Mouse (Mus musculus) heart, adult 2 months (tissue): ENCODE data around the gene Epo. TPM values are rescaled to one million over a fixed set of nuclear protein-coding genes. Genes with fewer than 3 reads are reported as not detected.
A peak's percentile ranks its signal among the peaks of the same experiment; 100 is the strongest.

Source experiments
- DNase-seq, 2 experiments: peaks; one replicate each; pipeline ENCODE4 v3.0.0; 2021
- H3K27ac ChIP-seq: fragments of 200-600 bp; 2 replicates; pipeline ENCODE4 v1.8.1; 2022
- H3K27me3 ChIP-seq: fragments of 200-500 bp; 2 replicates; pipeline ENCODE4 v1.6.1; 2012; ENCODE audit warnings: mild to moderate bottlenecking, low read length, inconsistent platforms, mixed read lengths; ENCODE audit not compliant: control insufficient read depth, insufficient read depth
- H3K36me3 ChIP-seq: fragments of 200-500 bp; 2 replicates; pipeline ENCODE4 v1.6.1; 2012; ENCODE audit warnings: low read length, inconsistent platforms; ENCODE audit not compliant: control insufficient read depth, insufficient read depth
- H3K4me1 ChIP-seq: fragments of 200-500 bp; 2 replicates; pipeline ENCODE4 v1.6.1; 2011; ENCODE audit warnings: low read length; ENCODE audit not compliant: control insufficient read depth, insufficient read depth
- H3K4me3 ChIP-seq: fragments of 200-600 bp; 2 replicates; pipeline ENCODE4 v1.8.1; 2022
- H3K79me2 ChIP-seq: fragments of 200-500 bp; replicated peaks from 2 replicates; pipeline ENCODE4 v1.6.1; 2012; ENCODE audit warnings: mild to moderate bottlenecking, inconsistent platforms, low read length, moderate library complexity, mixed read lengths; ENCODE audit not compliant: control insufficient read depth, insufficient read depth
- H3K9ac ChIP-seq: fragments of 200-500 bp; 2 replicates; pipeline ENCODE4 v1.6.1; 2012; ENCODE audit warnings: low read depth, mild to moderate bottlenecking, control low read depth, inconsistent platforms, low read length, mixed read lengths
- CTCF ChIP-seq: fragments of 200-600 bp; IDR thresholded peaks from 2 replicates; pipeline ENCODE4 v1.8.1; 2022; ENCODE audit warnings: antibody characterized with exemption, mild to moderate bottlenecking, moderate library complexity
- EP300 ChIP-seq: fragments of 200-500 bp; IDR thresholded peaks from 2 replicates; pipeline ENCODE4 v1.6.1; 2011; ENCODE audit warnings: low read depth, low read length, control low read depth; ENCODE audit not compliant: insufficient read depth
- POLR2A ChIP-seq: fragments of 200-500 bp; IDR thresholded peaks from 2 replicates; pipeline ENCODE4 v1.6.1; 2011; ENCODE audit warnings: mild to moderate bottlenecking, low read depth, low read length, control low read depth; ENCODE audit not compliant: insufficient read depth
- WGBS: fragments of 180-500 bp; shearing (Covaris S2); methylation state at CpG from one replicate; pipeline ENCODE4 v1.1.7; 2018; 5-methylcytosine and 5-hydroxymethylcytosine counted together
- intact Hi-C: fragments of 180-260 bp; cut with DNase I; formaldehyde crosslinking; loops from one replicate; pipeline ENCODE4 v1.15.1; 2025
- long read RNA-seq: library from polyadenylated mRNA; stranded (forward); transcript quantifications from one replicate; pipeline ENCODE4 v2.0.0, GENCODE M21; 2021
- polyA plus RNA-seq: library from polyadenylated mRNA; depleted of rRNA; stranded (reverse); fragments of >200 nt; gene quantifications from 2 replicates; pipeline ENCODE4 v1.2.3, GENCODE M21; 2012; rRNA removed
- total RNA-seq, 2 experiments: library from RNA; stranded (reverse); gene quantifications; 2 replicates each; pipeline ENCODE4 v1.2.3; 2021

The Epo gene
- total RNA-seq (not detected), polyA plus RNA-seq (not detected in 2 replicates)
- long read RNA-seq, partial matches to known transcripts = 0 of 4 reads
- long read RNA-seq, other reads (novel, unspliced or antisense) = 4 of 4 reads

GRCm38 (mm10) chr5:137533117-137533827 is at the start of gene Epo, which contains the start of gene Gnb2:
TSS of gene Epo (minus strand) at chr5:137533242.
TSS of gene Gnb2 (minus strand) at chr5:137533510.
- intact Hi-C loops = loop anchor here (2.0 to 5.0 kb wide), 3 partner anchors 96 to 254 kb away; partner anchors contain the start of genes Fbxo24, Gm20605, Lrch4 and Mepce
- Histone ChIP-seq H3K4me3 (peak within 1 kb of the TSS; percentile 72), H3K79me2 (peaks cover 5% of the 10 kb centered on the region; the same call in 1 of the 2 replicates), H3K27ac (peak within 1 kb of the TSS; percentile 100), H3K4me1 (peaks cover 2% of the 10 kb centered on the region; the same call in 1 of the 2 replicates), H3K36me3 (no peaks in the 10 kb centered on the region), H3K9ac (peak within 1 kb of the TSS; percentile 86), H3K27me3 (no peaks in the 10 kb centered on the region)
- under 1% methylated on average over 39 of the region's 40 CpGs for WGBS
- peak; percentile 98 for DNase-seq
- TF ChIP-seq CTCF (no peak), POLR2A (peak; percentile 94), EP300 (peak; percentile 95)

DNA sequence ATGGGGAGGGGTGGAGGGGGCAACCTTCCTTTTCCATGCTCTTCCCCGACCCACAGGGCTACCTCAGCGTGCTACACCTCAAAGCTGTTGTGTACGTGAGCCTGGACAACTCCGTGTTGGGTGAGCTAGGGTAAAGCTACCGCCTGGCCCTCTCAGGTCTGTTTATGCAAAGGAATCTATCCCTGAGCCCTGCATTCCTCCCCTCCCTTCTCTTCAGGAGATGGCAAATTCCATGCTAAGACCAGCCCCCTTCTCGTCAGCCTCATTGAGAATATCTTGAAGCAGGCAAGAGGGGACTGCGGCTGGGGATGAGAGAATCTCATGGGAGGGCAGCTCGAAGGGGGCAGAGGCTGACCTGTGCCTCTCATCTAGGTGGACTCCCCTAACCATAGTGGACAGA is 49.7 kb upstream of the Epo start:
- no peak for TF ChIP-seq CTCF
- TF ChIP-seq POLR2A = no peak
- no peak for TF ChIP-seq EP300

GRCm38 (mm10) chr5:137580246-137580645 is 47.2 kb upstream of the Epo start:
- no peak overlapping the region for H3K27ac ChIP-seq

More for the DNA sequence above, 49.7 kb upstream of the Epo start:
- 0 out of 2 replicates have a peak, but pooled peaks cover 3% of the 10 kb centered on the region for H3K27me3 ChIP-seq
- H3K27ac ChIP-seq = no peak overlapping the region
- no peaks in the 10 kb centered on the region for H3K4me1 ChIP-seq
- WGBS = 45% methylated on average over 8 of the region's 8 CpGs
- H3K4me3 ChIP-seq = no peak overlapping the region
- no peaks in the 10 kb centered on the region for H3K79me2 ChIP-seq
- no peak for DNase-seq
- H3K36me3 ChIP-seq = no peaks in the 10 kb centered on the region
- intact Hi-C loops = loop anchor here (5.0 kb wide), 1 partner anchor 175 kb away; no protein-coding TSS in a partner anchor
- H3K9ac ChIP-seq = no peak overlapping the region

DNA sequence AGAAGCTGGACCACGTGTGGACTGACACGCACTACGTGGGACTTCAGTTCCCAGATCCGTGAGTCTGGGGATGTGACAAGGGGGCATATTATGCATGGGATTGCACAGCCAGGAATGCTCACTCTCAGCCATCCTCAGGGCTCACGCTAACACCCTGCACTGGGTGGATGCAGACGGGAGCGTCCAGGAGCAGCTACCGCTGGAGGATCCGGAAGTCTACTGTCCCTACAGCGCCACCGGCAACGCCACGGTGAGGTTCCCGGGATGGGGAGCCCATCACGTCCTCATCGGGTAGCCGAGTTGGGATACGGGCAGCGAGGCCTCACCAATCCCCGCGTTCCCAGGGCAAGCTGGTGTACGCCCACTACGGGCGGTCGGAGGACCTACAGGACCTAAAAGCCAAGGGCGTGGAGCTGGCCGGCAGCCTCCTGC is 41.4 kb upstream of the Epo start:
- H3K9ac ChIP-seq = no peak overlapping the region; the same call in 1 of the 2 replicates
- WGBS = 10% methylated on average over 27 of the region's 27 CpGs
- intact Hi-C loops = no loop called here

More at GRCm38 (mm10) chr5:137580246-137580645, 47.2 kb upstream of the Epo start:
- TF ChIP-seq CTCF = no peak
- no peak for TF ChIP-seq POLR2A
- TF ChIP-seq EP300 = no peak
- Histone ChIP-seq H3K9ac (no peak overlapping the region), H3K4me3 (no peak overlapping the region), H3K27me3 (0 out of 2 replicates have a peak, but pooled peaks cover 3% of the 10 kb centered on the region), H3K4me1 (no peaks in the 10 kb centered on the region), H3K79me2 (no peaks in the 10 kb centered on the region), H3K36me3 (no peaks in the 10 kb centered on the region)
- WGBS = 70% methylated on average over 6 of the region's 6 CpGs
- intact Hi-C loops = loop anchor here (5.0 kb wide), 1 partner anchor 177 kb away; no protein-coding TSS in a partner anchor
- no peak for DNase-seq

DNA sequence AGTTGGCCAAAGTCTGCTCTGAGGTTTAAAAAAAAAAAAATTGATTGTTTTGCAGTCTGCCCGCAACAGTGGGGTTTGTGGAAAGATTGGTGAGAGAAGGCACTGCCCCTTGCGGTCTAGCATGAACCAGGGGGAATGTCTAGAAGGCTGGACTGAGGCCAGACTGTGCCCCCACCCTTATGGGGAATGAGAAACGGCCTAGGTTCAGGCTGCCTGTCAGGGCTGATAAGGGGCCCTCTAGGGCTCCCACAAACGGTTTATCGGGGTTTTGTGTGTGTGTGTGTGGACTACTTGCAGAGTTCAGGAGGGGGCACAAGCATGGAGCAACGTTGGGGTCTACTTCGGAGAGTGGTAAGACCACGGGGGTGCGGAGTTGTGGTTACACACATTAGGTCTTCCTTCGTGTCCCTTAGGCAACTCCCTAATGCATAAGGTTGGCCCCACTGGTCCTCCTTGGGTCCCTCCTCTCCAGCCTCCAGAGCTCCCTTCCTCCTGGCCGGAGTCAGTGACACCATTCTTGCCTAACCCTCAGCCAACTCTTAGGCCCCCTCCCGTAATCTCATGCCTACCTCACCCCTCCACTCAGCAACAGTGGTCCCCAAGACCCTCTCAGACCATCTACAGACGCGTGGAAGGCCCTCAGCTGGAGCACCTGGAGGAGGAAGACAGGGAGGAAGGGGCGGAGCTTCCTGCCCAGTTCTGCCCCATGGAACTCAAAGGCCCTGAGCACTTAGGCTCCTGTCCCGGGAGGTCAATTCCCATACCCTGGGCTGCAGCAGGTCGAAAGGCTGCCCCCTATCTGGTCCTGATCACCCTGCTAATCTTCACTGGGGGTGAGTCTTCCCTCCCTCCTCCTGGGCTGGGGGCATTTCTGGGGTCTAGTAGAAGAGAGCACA is 37.9 kb upstream of the Epo start:
- TF ChIP-seq CTCF (no peak), POLR2A (no peak), EP300 (no peak)
- peaks cover 2% of the 10 kb centered on the region for H3K27me3 ChIP-seq
- no peaks in the 10 kb centered on the region for H3K79me2 ChIP-seq
- no peak overlapping the region for H3K4me3 ChIP-seq
- no peaks in the 10 kb centered on the region for H3K36me3 ChIP-seq
- no peak overlapping the region for H3K9ac ChIP-seq
- intact Hi-C loops = no loop called here
- WGBS = 63% methylated on average over 17 of the region's 17 CpGs
- no peak overlapping the region for H3K27ac ChIP-seq
- peaks cover 2% of the 10 kb centered on the region; the same call in 1 of the 2 replicates for H3K4me1 ChIP-seq
- DNase-seq = no peak

More for the DNA sequence above, 41.4 kb upstream of the Epo start:
- DNase-seq = peak; percentile 49 to 61
- Histone ChIP-seq H3K4me3 (peak overlapping the region; percentile 39), H3K4me1 (peaks cover 2% of the 10 kb centered on the region; the same call in 1 of the 2 replicates), H3K27me3 (peaks cover 2% of the 10 kb centered on the region), H3K27ac (no peak overlapping the region), H3K36me3 (no peaks in the 10 kb centered on the region), H3K79me2 (no peaks in the 10 kb centered on the region)
- TF ChIP-seq POLR2A (no peak), CTCF (peak; percentile 64)
